Mouse (Mus musculus) olfactory bulb, adult 2 months (tissue): Measurements from ENCODE around the gene Prdm10.

ENCODE experiments used
- CTCF ChIP-seq: fragments of 200-500 bp; IDR thresholded peaks from 2 replicates; pipeline ENCODE4 v1.5.1; 2012; ENCODE audit warnings: low read depth, mild to moderate bottlenecking, low read length, moderate library complexity; ENCODE audit not compliant: insufficient read depth
- POLR2A ChIP-seq: fragments of 200-500 bp; IDR thresholded peaks from 2 replicates; pipeline ENCODE4 v1.6.1; 2012; ENCODE audit warnings: mild to moderate bottlenecking, low read depth, low read length, moderate library complexity; ENCODE audit not compliant: insufficient read depth

GRCm38 (mm10) chr9:31280366-31281010 lies at the start of gene Prdm10:
- no peak for TF ChIP-seq CTCF
- peak; percentile 55 for TF ChIP-seq POLR2A
